ENCODE assay signal across 8 mouse cellular contexts in the genomic region with DNA sequence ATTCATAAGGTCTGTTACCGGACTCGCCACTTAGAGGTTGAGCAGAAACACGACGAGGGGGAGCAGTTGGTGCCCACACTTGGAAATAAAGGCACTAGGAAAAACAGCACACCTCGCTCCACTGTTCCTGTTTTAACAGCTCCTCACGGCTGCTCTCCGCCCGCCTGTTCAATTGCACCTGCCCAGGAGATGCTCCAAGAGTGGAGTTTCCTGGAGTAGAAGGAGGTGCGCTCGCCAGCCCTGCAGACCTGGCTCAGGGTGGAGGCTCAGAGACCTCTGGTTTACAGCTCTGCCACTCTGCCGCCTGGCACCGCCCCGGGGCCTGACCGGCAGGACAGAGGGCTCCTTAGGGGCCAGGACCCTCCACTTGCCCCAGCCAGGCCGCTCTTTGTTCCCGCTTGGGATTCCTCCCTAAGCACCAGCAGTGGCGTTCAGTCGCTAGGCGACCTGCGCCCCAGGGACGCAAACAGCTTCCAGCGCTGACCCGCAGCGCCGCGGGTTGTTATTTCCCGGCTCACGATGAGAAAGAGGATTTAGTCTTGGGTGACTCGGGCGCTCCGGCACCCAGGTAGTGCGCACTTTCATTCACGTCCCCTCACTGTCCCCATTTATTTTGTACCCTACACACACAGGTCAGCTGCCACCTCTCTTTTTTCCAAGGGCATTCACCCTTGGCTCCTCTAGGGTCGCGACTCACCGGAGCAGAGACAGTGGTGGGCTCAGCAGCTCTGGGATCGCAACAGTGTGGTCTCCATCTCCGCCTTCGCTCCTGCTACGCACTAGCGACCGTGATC. TPM values are rescaled to one million over a fixed set of nuclear protein-coding genes. Genes with fewer than 3 reads are reported as not detected.
DNase-seq lines count a peak whose midpoint lies in the region; ATAC-seq and TF ChIP-seq lines count a peak whose summit lies in the region.

No protein-coding gene starts in this region.

- H3K4me1 ChIP-seq in testis, adult 2 months (ENCODE audit: control insufficient read depth, insufficient read depth, low read length) = peaks cover 14% of the 10 kb centered on the region
- no peaks in the 10 kb centered on the region for H3K4me1 ChIP-seq in hindbrain, embryonic 11.5 days (replicated peaks; ENCODE audit: control insufficient read depth, insufficient read depth, low read length)
- H3K4me1 ChIP-seq in liver, embryonic 13.5 days (replicated peaks) = no peaks in the 10 kb centered on the region

- H3K4me2 ChIP-seq in hindbrain, embryonic 11.5 days (replicated peaks; ENCODE audit: low read depth, low read length) = peak overlapping the region; percentile 87
- peak overlapping the region; percentile 54 for H3K4me2 ChIP-seq in liver, embryonic 13.5 days

- TF ChIP-seq CTCF in testis, adult 2 months (IDR thresholded peaks at IDR 0.05; ENCODE audit: control insufficient read depth, insufficient read depth, insufficient replicate concordance, low read depth, low read length) = no peak

- H3K9me3 ChIP-seq in hindbrain, embryonic 11.5 days (ENCODE audit: control insufficient read depth, low read length) = no peaks in the 10 kb centered on the region
- no peaks in the 10 kb centered on the region for H3K9me3 ChIP-seq in liver, embryonic 13.5 days (replicated peaks)

- H3K4me3 ChIP-seq in testis, adult 2 months (ENCODE audit: control insufficient read depth, low read depth, low read length) = peak overlapping the region; percentile 69
- peak overlapping the region; percentile 69 for H3K4me3 ChIP-seq in hindbrain, embryonic 11.5 days (ENCODE audit: low read depth, low read length)
- H3K4me3 ChIP-seq in liver, embryonic 13.5 days (replicated peaks) = peak overlapping the region; percentile 34

- H3K27me3 ChIP-seq in testis, adult 2 months (ENCODE audit: control insufficient read depth, insufficient read depth, low read length) = no peaks in the 10 kb centered on the region
- peaks cover 7% of the 10 kb centered on the region; the same call in 1 of the 2 replicates for H3K27me3 ChIP-seq in hindbrain, embryonic 11.5 days (ENCODE audit: control insufficient read depth, insufficient read depth, low read length)
- H3K27me3 ChIP-seq in liver, embryonic 13.5 days = peaks cover 40% of the 10 kb centered on the region

- H3K9ac ChIP-seq in hindbrain, embryonic 11.5 days (ENCODE audit: low read depth, low read length) = peak overlapping the region; percentile 64
- no peak overlapping the region for H3K9ac ChIP-seq in liver, embryonic 13.5 days

- no peak for TF ChIP-seq POLR2A in testis, adult 2 months (IDR thresholded peaks at IDR 0.05; ENCODE audit: control insufficient read depth, low read depth, low read length)

- no peaks in the 10 kb centered on the region for H3K36me3 ChIP-seq in testis, adult 2 months (ENCODE audit: control insufficient read depth, insufficient read depth, low read length)
- no peaks in the 10 kb centered on the region for H3K36me3 ChIP-seq in hindbrain, embryonic 11.5 days (ENCODE audit: control insufficient read depth, insufficient read depth, low read length)
- H3K36me3 ChIP-seq in liver, embryonic 13.5 days = no peaks in the 10 kb centered on the region

- peak; percentile 12 to 64 for DNase-seq in adrenal gland, adult (ENCODE audit: inconsistent age in 2 of 2, low spot score in 1 of 2)
- DNase-seq in adrenal gland, postnatal 4 days (ENCODE audit: low spot score in 2 of 2) = no peak
- no peak for DNase-seq in testis, postnatal 14 days (ENCODE audit: low spot score)
- peak; percentile 74 for DNase-seq in hindbrain, embryonic 11.5 days (ENCODE audit: low spot score)
- DNase-seq in liver, embryonic 13.5 days = no peak
- peak; percentile 63 for DNase-seq in right cerebral cortex, postnatal 25 days
- no peak for DNase-seq in gastrocnemius, postnatal 10 days

- 1% methylated on average over 42 of the region's 42 CpGs for WGBS in hindbrain, embryonic 11.5 days
- 3% methylated on average over 42 of the region's 42 CpGs for WGBS in liver, embryonic 13.5 days (ENCODE audit: insufficient replicate concordance)

- ATAC-seq in hindbrain, embryonic 11.5 days (ENCODE audit: low FRiP score) = peak; percentile 89
- ATAC-seq in liver, embryonic 13.5 days (ENCODE audit: low read depth) = no peak

- H3K27ac ChIP-seq in testis, adult 2 months (ENCODE audit: control insufficient read depth, insufficient read depth, low read depth, low read length) = no peak overlapping the region
- peak overlapping the region; percentile 48 for H3K27ac ChIP-seq in hindbrain, embryonic 11.5 days (ENCODE audit: low read depth, low read length)
- H3K27ac ChIP-seq in liver, embryonic 13.5 days = no peak overlapping the region

RNA-seq across cellular contexts. Expression of a gene that starts 0.6 kb away (rescaled TPM):
- total RNA-seq in adrenal gland, postnatal 4 days (2021) = 1 to 10 TPM; 4.0 to 5.4 TPM
- polyA plus RNA-seq in testis, adult 2 months (2012; rRNA removed) = 0.04 and 0.05 TPM in 2 replicates
- 2.6 and 3.6 TPM in 2 replicates for polyA plus RNA-seq in hindbrain, embryonic 11.5 days (2014; fragmentation: Nextera tagmentation; extraction: Ambion mirVana)
- 0.07 TPM in 1 of 2 replicates, not detected in the other for polyA plus RNA-seq in liver, embryonic 13.5 days (2015; fragmentation: Nextera tagmentation; extraction: Ambion mirVana)
- under 1 TPM in 1 of 2 experiments, not detected in 1; 0.45 TPM for total RNA-seq in gastrocnemius, postnatal 10 days (2021)

Comparison
In these comparisons a context has a peak if more than half of its experiments do, and no peak if none do; other contexts are left out.
1. DNase-seq: peak in adrenal gland, adult (2 of 2), hindbrain, embryonic 11.5 days (single experiment) and right cerebral cortex, postnatal 25 days (single experiment); none in adrenal gland, postnatal 4 days (0 of 2), testis, postnatal 14 days (single experiment), liver, embryonic 13.5 days (single experiment) and gastrocnemius, postnatal 10 days (single experiment).
2. Peak in every context shown above with its lines, with median percentiles within 50 percentile points of each other: H3K4me3 ChIP-seq.